Mouse (Mus musculus): ENCODE measurements around the gene Vmn1r217. TPM values are rescaled to one million over a fixed set of nuclear protein-coding genes. Genes with fewer than 3 reads are reported as not detected.

Vmn1r217 gene
- polyA plus RNA-seq, 1 experiment from 2014 or later: not detected

DNA sequence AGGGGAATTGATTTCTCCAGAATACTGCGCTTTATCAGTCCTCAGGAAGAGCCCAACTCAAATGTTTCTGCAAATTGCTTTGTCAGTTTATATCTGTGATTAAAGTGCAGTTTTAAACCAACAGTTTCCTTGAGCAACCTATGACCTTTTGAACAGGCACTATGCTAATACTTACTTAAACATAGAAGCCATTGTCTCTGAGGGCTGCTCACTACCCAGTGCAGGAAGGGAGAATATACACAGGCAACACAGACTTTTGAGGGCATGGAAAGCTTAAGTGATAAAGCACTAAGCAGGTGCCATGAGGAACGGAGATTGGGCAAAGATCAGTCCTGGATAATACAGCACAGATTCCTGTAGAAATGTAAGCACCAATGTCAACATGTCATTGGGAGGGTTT lies 48.7 kb downstream of the Vmn1r217 start:
- Histone ChIP-seq H3K36me3 (ENCODE audit: control insufficient read depth, insufficient read depth, low read length) (no peaks in the 10 kb centered on the region), H3K4me1 (ENCODE audit: control insufficient read depth, insufficient read depth, low read length) (no peaks in the 10 kb centered on the region), H3K27me3 (ENCODE audit: control insufficient read depth, insufficient read depth, low read length) (no peaks in the 10 kb centered on the region), H3K9ac (ENCODE audit: low read depth, low read length) (no peak overlapping the region), H3K4me3 (ENCODE audit: low read length) (no peak overlapping the region), H3K4me2 (replicated peaks; ENCODE audit: low read depth, low read length) (no peak overlapping the region), H3K9me3 (ENCODE audit: control insufficient read depth, low read length) (no peaks in the 10 kb centered on the region), H3K27ac (ENCODE audit: low read depth, low read length) (no peak overlapping the region)
- no peak for ATAC-seq (ENCODE audit: low FRiP score, low TSS enrichment)
- 88% methylated on average over 2 of the region's 2 CpGs for WGBS

DNA sequence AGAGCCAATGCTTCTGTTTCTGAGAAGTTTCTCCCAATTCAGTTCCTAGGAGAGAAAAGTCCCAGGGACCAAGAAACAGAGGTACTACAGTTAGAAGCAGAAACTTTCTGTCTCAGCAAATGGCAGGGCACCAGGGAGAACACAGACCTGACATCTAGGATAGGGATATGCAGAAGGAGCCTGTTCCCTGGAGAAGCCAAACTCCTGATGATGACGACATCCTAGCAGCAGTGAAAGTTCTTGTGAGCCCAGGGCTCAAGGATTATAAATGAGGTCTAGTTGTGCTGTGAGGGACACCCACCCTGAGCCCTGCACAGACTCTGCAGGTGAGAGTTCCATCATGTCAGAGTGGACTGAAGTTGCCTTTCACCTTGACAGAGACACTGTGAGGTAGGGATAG lies 50.3 kb downstream of the Vmn1r217 start, which contains the start of gene Vmn1r215:
Gene Vmn1r215, plus strand, starts transcription at position 301 of the 400 bp plus-strand sequence.
- no peak within 1 kb of the TSS for H3K9ac ChIP-seq (ENCODE audit: low read depth, low read length)

DNA sequence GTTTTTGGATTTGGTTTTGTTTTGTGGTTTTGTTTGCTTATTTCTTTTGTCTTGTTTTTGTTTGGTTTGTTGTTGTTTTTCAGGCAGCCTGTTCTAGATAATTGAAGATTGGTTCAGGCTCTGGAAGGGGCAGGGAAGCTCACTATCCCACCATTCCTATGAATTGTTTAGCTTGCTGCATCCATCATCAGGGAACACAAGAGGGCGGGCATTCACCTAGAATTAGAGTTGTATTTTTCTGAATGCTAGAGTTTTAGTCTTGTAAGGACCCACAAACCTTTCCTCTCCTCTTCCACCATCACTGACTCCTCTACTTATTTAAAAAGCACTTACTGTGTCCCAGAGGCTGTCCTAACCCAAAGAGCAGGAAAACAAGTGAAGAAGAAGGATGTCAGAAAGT lies 60.2 kb downstream of the Vmn1r217 start:
- H3K4me3 ChIP-seq (ENCODE audit: low read length): no peak overlapping the region
- 52% methylated on average over 1 of the region's 1 CpGs for WGBS
- no peaks in the 10 kb centered on the region for H3K27me3 ChIP-seq (ENCODE audit: control insufficient read depth, insufficient read depth, low read length)
- no peaks in the 10 kb centered on the region for H3K4me1 ChIP-seq (ENCODE audit: control insufficient read depth, insufficient read depth, low read length)
- H3K9ac ChIP-seq (ENCODE audit: low read depth, low read length): no peak overlapping the region
- ATAC-seq (ENCODE audit: low FRiP score, low TSS enrichment): no peak
- no peak overlapping the region for H3K27ac ChIP-seq (ENCODE audit: low read depth, low read length)
- H3K4me2 ChIP-seq (replicated peaks; ENCODE audit: low read depth, low read length): no peak overlapping the region
- H3K36me3 ChIP-seq (ENCODE audit: control insufficient read depth, insufficient read depth, low read length): no peaks in the 10 kb centered on the region
- H3K9me3 ChIP-seq (ENCODE audit: control insufficient read depth, low read length): no peaks in the 10 kb centered on the region

More for the DNA sequence above, 50.3 kb downstream of the Vmn1r217 start, which contains the start of gene Vmn1r215:
- 83% methylated on average over 1 of the region's 1 CpGs for WGBS
- no peaks in the 10 kb centered on the region for H3K4me1 ChIP-seq (ENCODE audit: control insufficient read depth, insufficient read depth, low read length)
- no peak within 1 kb of the TSS for H3K27ac ChIP-seq (ENCODE audit: low read depth, low read length)
- H3K9me3 ChIP-seq (ENCODE audit: control insufficient read depth, low read length): no peaks in the 10 kb centered on the region
- H3K4me2 ChIP-seq (replicated peaks; ENCODE audit: low read depth, low read length): no peak within 1 kb of the TSS
- no peaks in the 10 kb centered on the region for H3K27me3 ChIP-seq (ENCODE audit: control insufficient read depth, insufficient read depth, low read length)
- ATAC-seq (ENCODE audit: low FRiP score, low TSS enrichment): no peak
- no peaks in the 10 kb centered on the region for H3K36me3 ChIP-seq (ENCODE audit: control insufficient read depth, insufficient read depth, low read length)
- no peak within 1 kb of the TSS for H3K4me3 ChIP-seq (ENCODE audit: low read length)

Other genes with a start within 250 kb of the Vmn1r217 start
- not detected in 2 replicates for gene Vmn1r212, start 234.0 kb downstream of the Vmn1r217 start, polyA plus RNA-seq (2014; fragmentation: Nextera tagmentation; extraction: Ambion mirVana)
- not detected in 2 replicates for gene Vmn1r213, start 110.6 kb downstream of the Vmn1r217 start, polyA plus RNA-seq (2014; fragmentation: Nextera tagmentation; extraction: Ambion mirVana)
- gene Vmn1r214, start 87.8 kb downstream of the Vmn1r217 start, polyA plus RNA-seq (2014; fragmentation: Nextera tagmentation; extraction: Ambion mirVana): not detected in 2 replicates
- not detected in 2 replicates for gene Vmn1r215, start 50.2 kb downstream of the Vmn1r217 start, polyA plus RNA-seq (2014; fragmentation: Nextera tagmentation; extraction: Ambion mirVana)
- not detected in 2 replicates for gene Vmn1r218, start 14.9 kb upstream of the Vmn1r217 start, polyA plus RNA-seq (2014; fragmentation: Nextera tagmentation; extraction: Ambion mirVana)
- 0.03 TPM in 1 of 2 replicates, not detected in the other for gene Vmn1r219, start 41.1 kb upstream of the Vmn1r217 start, polyA plus RNA-seq (2014; fragmentation: Nextera tagmentation; extraction: Ambion mirVana)
- not detected in 2 replicates for gene Vmn1r220, start 69.7 kb upstream of the Vmn1r217 start, polyA plus RNA-seq (2014; fragmentation: Nextera tagmentation; extraction: Ambion mirVana)
- not detected in 2 replicates for gene Vmn1r221, start 95.9 kb upstream of the Vmn1r217 start, polyA plus RNA-seq (2014; fragmentation: Nextera tagmentation; extraction: Ambion mirVana)
- not detected in 2 replicates for gene Vmn1r222, start 117.7 kb upstream of the Vmn1r217 start, polyA plus RNA-seq (2014; fragmentation: Nextera tagmentation; extraction: Ambion mirVana)
- not detected in 2 replicates for gene Vmn1r223, start 128.9 kb upstream of the Vmn1r217 start, polyA plus RNA-seq (2014; fragmentation: Nextera tagmentation; extraction: Ambion mirVana)

All from kidney, embryonic 14.5 days (tissue).